Mouse (Mus musculus) thymus, adult 2 months (tissue): ENCODE results near the gene Mrgprf.

Source experiments
- CTCF ChIP-seq: fragments of 200-500 bp; IDR thresholded peaks from 2 replicates; pipeline ENCODE4 v1.5.1; 2012; ENCODE audit warnings: mild to moderate bottlenecking, control low read depth, low read length, moderate library complexity, borderline replicate concordance; ENCODE audit not compliant: control insufficient read depth, poor library complexity, insufficient read depth; ENCODE audit errors: extremely low read depth
- POLR2A ChIP-seq: fragments of 200-500 bp; IDR thresholded peaks from 2 replicates; pipeline ENCODE4 v1.6.1; 2012; ENCODE audit warnings: mild to moderate bottlenecking, low read length, control low read depth, moderate library complexity; ENCODE audit not compliant: control insufficient read depth, poor library complexity, insufficient read depth; ENCODE audit errors: extremely low read depth

- no peak for TF ChIP-seq CTCF
- TF ChIP-seq POLR2A: no peak
These were observed 16.9 kb downstream of the Mrgprf start for GRCm38 (mm10) chr7:145317522-145317921.
